Mouse (Mus musculus) mouse trophoblast stem cell (cell line): Measurements from ENCODE around the gene P3h2.

Source experiments
- in situ Hi-C, 2 experiments: fragments of 300-500 bp; cut with MseI, MboI; formaldehyde crosslinking; loops; 2 replicates in 1 of 2; 3 replicates in 1 of 2; pipeline ENCODE4 v1.15.1; 2025

P3h2 gene

GRCm38 (mm10) chr16:26070376-26070775 lies 35.2 kb downstream of the P3h2 start:
- in situ Hi-C loops: no loop called here

DNA sequence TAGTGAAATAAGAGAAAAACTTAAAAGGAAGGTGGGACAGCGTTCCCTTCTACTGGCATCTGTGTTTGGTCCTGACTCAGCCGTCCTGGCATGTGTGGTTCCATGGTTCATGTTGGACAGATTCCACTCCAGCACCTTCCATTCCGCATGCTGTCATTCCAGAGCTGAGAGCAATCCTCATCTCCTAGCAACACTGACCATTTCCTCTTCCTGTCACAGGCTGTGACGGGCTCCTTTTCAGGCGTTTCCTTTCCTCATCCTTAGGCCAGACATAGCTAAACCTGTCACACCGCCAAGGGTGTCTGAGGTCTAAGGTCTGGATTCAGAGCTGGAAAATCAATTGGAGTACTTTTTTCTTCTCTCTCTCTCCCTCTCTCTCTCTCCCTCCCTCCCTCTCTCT lies 40.5 kb downstream of the P3h2 start:
- in situ Hi-C loops: no loop called here

- in situ Hi-C loops: no loop called here
Observed at GRCm38 (mm10) chr16:26060239-26061085, 45.1 kb downstream of the P3h2 start.

- in situ Hi-C loops: no loop called here
Observed at GRCm38 (mm10) chr16:26053631-26054030, 52.0 kb downstream of the P3h2 start.

GRCm38 (mm10) chr16:26049393-26050087 lies 56.0 kb downstream of the P3h2 start:
- in situ Hi-C loops: no loop called here

DNA sequence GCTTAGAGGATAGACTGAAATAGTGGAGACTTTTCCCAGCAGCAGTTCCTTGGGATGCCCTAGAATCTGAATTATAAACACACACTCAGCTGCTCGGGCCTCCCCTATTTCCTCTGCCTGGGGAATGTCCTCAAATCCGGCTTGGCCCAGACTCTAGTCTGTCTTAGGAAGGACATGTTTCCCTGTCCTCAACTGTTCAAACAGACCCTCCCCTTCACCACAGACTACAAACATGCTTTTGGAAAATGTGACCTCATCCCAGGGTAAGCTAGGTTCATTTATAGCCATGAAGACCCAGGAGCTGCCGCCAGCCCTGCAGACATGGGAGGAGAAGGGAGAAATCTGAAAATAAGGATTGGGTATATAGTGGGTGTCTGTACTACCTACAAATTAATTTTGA lies 57.7 kb downstream of the P3h2 start:
- in situ Hi-C loops: no loop called here

DNA sequence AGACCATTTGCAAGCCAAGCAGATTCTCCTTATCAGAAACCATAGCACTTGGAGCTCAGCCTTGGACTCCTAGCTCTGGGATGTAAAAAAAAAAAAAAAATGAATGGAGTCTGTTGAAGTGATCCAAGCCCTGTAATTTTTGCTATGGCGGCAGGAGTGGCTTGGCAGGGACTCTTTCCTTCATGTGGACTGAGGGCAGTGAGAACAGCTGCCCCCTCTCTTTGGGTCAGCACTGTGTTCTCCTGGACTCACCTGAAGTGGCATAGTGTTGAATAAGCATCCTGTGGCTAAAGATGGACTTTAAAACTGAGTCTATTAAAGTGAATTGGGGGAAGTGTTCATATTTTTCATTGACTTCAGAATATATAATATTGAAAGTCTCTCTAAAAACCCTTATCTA lies 58.2 kb downstream of the P3h2 start:
- in situ Hi-C loops: no loop called here

DNA sequence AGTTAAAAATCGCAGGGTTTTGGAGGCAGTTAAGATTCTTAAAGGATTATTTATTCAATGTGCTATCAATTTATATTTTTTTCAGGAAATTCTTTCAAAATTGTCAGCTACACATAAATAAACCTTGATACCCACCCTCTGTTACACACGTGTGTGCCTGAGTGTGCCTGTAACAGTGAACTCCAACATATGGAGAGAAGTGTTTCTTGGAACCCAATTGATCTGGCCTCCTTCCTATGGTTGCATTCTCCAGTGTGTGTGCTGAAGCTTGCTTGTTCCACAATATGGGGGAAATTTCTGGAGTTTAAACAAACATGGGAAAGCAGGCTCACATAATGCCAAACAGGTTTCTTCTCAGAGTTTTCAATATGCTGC lies 63.7 kb downstream of the P3h2 start:
- in situ Hi-C loops: no loop called here

DNA sequence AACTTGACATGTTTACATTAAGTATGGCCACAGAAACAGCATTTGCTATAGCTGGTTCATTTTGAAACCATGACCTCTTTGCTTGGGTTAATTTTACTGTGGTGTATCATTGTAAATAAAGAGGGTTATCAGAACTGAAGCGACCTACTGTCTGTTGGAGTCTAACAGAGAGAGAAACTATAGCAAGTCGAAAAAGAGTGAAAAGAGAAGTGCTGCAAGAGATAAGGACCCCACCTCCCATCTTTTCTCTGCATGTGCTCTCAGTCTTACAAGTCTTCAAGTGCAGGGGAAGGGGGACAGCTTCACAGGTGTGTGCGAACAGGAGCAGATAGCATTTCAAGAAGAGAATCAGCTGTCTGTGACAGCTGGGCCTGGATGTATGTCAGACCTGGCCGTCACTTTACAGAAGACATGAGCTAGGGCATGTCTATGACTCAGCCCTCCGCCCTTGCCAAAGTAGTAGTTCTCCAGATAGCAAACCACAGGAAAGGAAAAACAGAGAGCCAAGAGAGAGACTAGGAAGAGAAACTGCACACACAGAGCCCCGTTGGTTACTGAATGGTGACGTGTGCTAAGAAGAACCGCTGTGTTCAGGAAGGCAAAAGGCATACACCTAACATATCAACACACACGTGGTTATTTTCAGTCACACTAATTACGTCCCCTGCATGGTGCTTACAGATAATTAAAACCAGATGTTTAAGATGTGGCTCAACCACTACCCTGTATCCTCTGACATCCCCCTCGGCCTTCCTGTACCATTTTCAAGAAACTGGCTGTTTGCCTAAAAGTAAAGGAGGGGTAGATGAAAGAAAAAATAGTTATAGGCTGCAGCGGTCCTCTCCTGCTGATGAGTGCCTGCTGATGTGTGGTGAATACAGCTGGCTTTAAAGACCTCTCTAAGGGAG lies 64.3 kb downstream of the P3h2 start:
- in situ Hi-C loops: no loop called here

DNA sequence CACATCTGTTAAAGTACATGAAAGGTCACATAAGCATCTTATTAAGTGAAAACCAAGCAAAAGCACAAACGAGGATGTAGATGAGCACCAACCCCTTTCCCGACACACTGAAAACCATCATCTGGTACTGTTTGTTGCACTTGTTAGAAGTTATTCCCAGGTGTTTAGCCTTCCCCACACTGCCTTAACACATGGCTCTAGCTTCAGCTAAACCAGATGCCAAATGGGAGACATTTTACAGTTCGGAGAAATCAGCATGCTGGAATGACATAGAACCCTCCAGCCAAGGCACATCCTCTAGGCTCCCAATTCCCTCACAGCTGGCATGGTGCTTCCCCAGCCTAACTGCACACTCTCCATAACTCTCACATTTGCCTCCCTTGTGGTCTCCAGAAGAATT lies 66.3 kb downstream of the P3h2 start:
- in situ Hi-C loops: no loop called here

DNA sequence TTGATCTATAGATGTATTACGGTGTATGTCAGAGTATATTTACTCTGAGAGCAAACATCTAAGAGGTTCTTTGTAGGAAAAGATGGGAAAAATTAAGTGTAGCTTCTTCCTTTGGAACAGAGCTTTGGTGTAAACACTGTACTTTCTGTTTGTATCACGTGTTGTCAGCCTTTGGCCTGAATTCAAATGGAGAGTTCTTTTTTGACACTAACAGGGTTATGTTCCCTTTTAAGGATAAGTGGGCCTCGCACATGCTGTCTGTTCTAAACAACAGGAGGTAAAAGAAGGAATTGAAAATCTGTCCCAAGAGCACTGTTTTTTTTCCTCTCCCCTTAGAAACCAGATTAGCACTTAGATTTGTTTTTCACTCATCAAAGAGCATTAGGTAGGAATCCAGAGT lies 70.1 kb downstream of the P3h2 start:
- in situ Hi-C loops: no loop called here

DNA sequence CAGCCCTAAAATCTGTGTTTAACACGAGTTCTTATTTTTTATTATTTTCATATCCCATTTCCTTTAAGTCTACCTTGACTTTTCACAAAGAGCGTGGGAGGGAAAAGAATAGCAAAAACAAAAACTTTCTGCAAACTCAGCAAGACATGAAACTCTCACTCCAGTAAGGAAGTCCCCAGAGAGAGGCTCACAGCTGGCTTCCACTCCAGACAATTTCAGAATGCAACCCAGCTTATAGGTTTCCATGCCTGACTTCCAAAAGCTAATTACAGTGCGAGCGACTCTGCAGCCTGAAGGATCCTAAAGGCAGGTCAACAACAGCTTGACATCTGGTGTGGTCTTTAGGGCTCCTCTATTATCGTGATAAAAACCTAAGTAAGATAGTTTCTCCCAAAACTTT lies 70.5 kb downstream of the P3h2 start:
- in situ Hi-C loops: no loop called here

DNA sequence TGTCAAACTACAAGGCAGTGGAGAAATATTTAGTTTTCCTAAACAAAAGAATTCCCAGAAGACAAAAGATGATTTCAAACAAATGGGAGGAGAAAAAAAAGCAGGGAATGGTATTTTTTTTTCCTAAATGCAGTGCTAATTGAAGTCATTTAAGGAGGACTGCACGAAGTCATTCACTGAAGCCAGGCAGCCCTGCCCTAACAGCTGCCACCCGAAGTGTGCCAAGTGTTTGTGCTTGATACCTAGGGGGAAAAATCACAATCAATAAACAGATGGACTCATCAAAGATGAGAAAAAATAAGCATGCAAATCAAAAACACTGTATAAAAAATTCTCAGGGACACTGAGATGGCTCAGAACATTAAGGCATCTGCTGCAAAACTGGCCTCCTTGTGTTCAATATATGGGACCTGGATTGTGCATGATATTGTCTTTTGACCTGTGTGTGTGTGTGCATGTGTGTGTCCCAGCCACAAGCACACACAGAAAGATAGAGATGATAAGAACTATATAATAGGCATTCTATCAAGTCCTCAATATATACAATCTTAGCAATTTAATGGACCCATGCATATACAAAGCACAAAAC lies 76.1 kb downstream of the P3h2 start:
- in situ Hi-C loops: loop anchor here in 1 of 2 experiments (10.0 kb wide), 1 partner anchor 165 kb away; no protein-coding TSS in a partner anchor

DNA sequence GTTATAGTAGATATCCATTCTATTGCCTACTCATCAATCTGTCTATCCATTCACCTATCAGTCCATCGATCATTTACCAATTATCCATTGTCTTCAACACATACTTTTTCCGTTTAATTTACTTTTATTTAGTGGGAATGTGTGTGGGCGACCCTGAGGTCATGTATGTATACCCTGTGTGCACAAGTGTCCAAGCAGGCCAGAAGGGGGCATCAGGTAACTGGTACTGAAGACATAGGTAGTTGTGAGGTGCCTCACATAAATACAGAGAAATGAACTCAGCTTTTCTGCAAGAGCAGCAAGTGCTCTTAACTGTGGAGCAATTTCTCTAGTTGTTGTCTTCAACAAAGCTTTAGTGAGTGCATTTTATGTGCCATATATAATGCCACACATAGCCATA lies 79.2 kb downstream of the P3h2 start:
- in situ Hi-C loops: loop anchor here in 1 of 2 experiments (10.0 kb wide), 1 partner anchor 168 kb away; no protein-coding TSS in a partner anchor

DNA sequence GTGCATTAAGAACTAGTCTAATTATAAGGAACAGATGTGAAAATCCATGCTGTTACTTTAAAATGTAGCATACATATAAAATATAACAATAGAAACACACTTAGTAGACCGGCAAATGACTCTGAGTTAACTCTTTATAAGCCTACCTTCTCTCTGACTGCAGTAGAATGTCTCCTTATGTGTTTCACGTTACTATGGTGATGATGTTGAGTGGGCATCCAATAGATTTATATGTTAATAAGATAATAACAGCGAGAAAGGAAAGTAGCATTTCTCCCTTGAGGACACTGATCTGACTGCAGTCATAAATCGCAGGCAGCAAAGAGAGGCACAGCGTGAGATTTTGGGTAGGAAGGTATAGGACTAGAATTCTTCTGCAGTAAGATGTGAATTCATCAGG lies 81.0 kb downstream of the P3h2 start:
- in situ Hi-C loops: loop anchor here in 1 of 2 experiments (10.0 kb wide), 1 partner anchor 170 kb away; no protein-coding TSS in a partner anchor

DNA sequence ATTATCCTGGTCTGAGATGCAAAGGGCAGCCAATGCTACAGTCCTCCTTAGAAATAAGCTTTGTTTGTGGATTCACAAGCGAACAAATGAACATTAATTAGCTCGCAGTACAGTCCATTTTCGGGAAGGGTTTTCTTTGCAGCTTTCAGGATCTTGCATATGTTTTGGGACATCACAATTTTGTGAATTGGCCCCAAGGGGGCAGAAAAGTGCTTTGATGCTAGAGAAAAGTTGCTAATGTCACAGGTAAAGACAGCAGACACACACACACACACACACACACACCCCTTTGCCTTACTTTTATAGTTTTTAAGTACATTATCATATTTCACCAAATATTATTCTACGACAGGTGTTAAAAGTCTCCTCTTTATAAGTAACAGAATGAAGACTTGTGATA lies 82.2 kb downstream of the P3h2 start:
- in situ Hi-C loops: loop anchor here in 1 of 2 experiments (10.0 kb wide), 1 partner anchor 171 kb away; no protein-coding TSS in a partner anchor

DNA sequence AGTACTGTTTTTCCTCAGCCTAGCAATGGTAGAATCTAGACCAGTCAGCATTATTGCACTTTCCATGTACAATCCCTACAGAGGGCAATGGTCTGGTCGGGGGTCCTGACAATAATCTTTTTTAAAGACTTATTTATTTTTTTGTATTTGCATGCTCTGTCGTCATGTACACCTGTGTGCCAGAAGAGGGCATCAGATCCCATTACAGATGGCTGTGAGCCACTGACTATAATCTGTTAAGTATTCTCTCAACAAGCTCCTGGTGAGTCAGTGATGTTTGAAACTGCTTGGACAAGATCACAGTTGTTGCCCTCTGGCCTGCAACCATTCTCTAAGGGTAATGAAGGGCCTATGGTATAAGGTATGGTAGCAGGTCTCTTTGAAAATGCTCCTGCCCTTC lies 83.8 kb downstream of the P3h2 start:
- in situ Hi-C loops: loop anchor here in 1 of 2 experiments (10.0 kb wide), 1 partner anchor 173 kb away; no protein-coding TSS in a partner anchor

GRCm38 (mm10) chr16:26005811-26006210 lies 99.8 kb downstream of the P3h2 start:
- in situ Hi-C loops: no loop called here

- in situ Hi-C loops: no loop called here
Observed at GRCm38 (mm10) chr16:26003261-26003660, 102.3 kb downstream of the P3h2 start.

DNA sequence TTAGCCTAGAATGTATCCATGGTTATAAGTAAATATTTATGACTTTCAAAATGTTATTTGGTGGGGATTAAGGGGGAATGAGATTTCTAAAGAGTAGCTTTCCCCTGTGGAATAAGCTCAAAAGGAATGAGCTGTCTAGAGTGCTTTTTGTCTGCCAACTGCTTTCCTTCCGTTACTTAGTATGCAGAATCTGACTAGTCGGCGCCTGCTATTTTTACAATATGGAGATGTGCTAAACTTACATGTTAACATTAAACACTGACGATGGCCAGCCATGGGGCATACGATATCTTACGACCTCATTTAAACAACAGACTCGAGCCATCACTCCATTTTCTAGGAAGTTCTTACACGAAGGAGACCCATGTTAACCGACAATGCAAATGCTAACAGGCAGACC lies 102.7 kb downstream of the P3h2 start:
- in situ Hi-C loops: no loop called here

GRCm38 (mm10) chr16:25994605-25995004 lies 111.0 kb downstream of the P3h2 start:
- in situ Hi-C loops: no loop called here
